Mouse (Mus musculus) liver, embryonic 12.5 days (tissue): Measurements from ENCODE around the gene Adra1d. TPM values are rescaled to one million over a fixed set of nuclear protein-coding genes. Genes with fewer than 3 reads are reported as not detected.

Experiments
- ATAC-seq: fragments of 200-750 bp; cut with Nextera tagmentation; 2 replicates; pipeline ENCODE4 v1.8.0; 2017; ENCODE audit warnings: moderate number of reproducible peaks, mild to moderate bottlenecking, moderate library complexity
- H3K27ac ChIP-seq: fragments of 300-500 bp; sonication (generic); 2 replicates; pipeline ENCODE4 v1.5.1; 2016; ENCODE audit warnings: mild to moderate bottlenecking
- H3K27me3 ChIP-seq: fragments of 300-500 bp; sonication (generic); replicated peaks from 2 replicates; pipeline ENCODE4 v1.6.1; 2016; ENCODE audit warnings: mild to moderate bottlenecking, moderate library complexity
- H3K36me3 ChIP-seq: fragments of 300-500 bp; sonication (generic); 2 replicates; pipeline ENCODE4 v1.6.1; 2016; ENCODE audit warnings: mild to moderate bottlenecking, moderate library complexity
- H3K4me1 ChIP-seq: fragments of 300-500 bp; sonication (generic); 2 replicates; pipeline ENCODE4 v1.6.1; 2016
- H3K4me2 ChIP-seq: fragments of 300-500 bp; sonication (generic); 2 replicates; pipeline ENCODE4 v1.6.1; 2016; ENCODE audit warnings: mild to moderate bottlenecking, moderate library complexity
- H3K4me3 ChIP-seq: fragments of 300-500 bp; sonication (generic); 2 replicates; pipeline ENCODE4 v1.5.1; 2016; ENCODE audit warnings: mild to moderate bottlenecking, moderate library complexity
- H3K9ac ChIP-seq: fragments of 300-500 bp; sonication (generic); 2 replicates; pipeline ENCODE4 v1.6.1; 2016; ENCODE audit warnings: mild to moderate bottlenecking, moderate library complexity
- H3K9me3 ChIP-seq: fragments of 300-500 bp; sonication (generic); replicated peaks from 2 replicates; pipeline ENCODE4 v1.6.1; 2016; ENCODE audit warnings: mild to moderate bottlenecking, moderate library complexity
- WGBS: fragments of 180-500 bp; shearing (Covaris S2); methylation state at CpG from one replicate; pipeline ENCODE4 v1.1.7; 2016; ENCODE audit not compliant: insufficient replicate concordance; 5-methylcytosine and 5-hydroxymethylcytosine counted together
- polyA plus RNA-seq: library from polyadenylated mRNA; unstranded; fragments of >200 nt; fragmentation: Nextera tagmentation; extraction: Ambion mirVana; gene quantifications from 2 replicates; pipeline ENCODE4 v1.2.1, GENCODE M21; 2016

Gene Adra1d
- polyA plus RNA-seq, 1 experiment from 2014 or later: 1.3 TPM

- H3K4me2 ChIP-seq: no peak overlapping the region
- no peak overlapping the region for H3K9ac ChIP-seq
- H3K36me3 ChIP-seq: peaks cover 5% of the 10 kb centered on the region; the same call in 1 of the 2 replicates
- no peaks in the 10 kb centered on the region for H3K9me3 ChIP-seq
- no peak overlapping the region for H3K4me3 ChIP-seq
- peaks cover 7% of the 10 kb centered on the region for H3K4me1 ChIP-seq
- 76% methylated on average over 7 of the region's 7 CpGs for WGBS
- H3K27ac ChIP-seq: no peak overlapping the region
- no peak for ATAC-seq
- H3K27me3 ChIP-seq: peaks cover 18% of the 10 kb centered on the region; the same call in 1 of the 2 replicates
These were observed 30.8 kb downstream of the Adra1d start for GRCm38 (mm10) chr2:131531271-131531670.

- 17% methylated on average over 9 of the region's 9 CpGs for WGBS
- H3K4me1 ChIP-seq: peaks cover 7% of the 10 kb centered on the region
- no peak overlapping the region for H3K4me2 ChIP-seq
- H3K27ac ChIP-seq: no peak overlapping the region
- H3K36me3 ChIP-seq: peaks cover 8% of the 10 kb centered on the region; the same call in 1 of the 2 replicates
- 0 out of 2 replicates have a peak, but pooled peaks have one; percentile 42 for ATAC-seq
- H3K4me3 ChIP-seq: no peak overlapping the region
- peaks cover 18% of the 10 kb centered on the region; the same call in 1 of the 2 replicates for H3K27me3 ChIP-seq
- no peak overlapping the region for H3K9ac ChIP-seq
- no peaks in the 10 kb centered on the region for H3K9me3 ChIP-seq
These were observed 31.5 kb downstream of the Adra1d start for GRCm38 (mm10) chr2:131530623-131531008.

- Histone ChIP-seq H3K27ac (no peak overlapping the region), H3K36me3 (peaks cover 14% of the 10 kb centered on the region), H3K27me3 (peaks cover 18% of the 10 kb centered on the region; the same call in 1 of the 2 replicates), H3K9me3 (no peaks in the 10 kb centered on the region), H3K4me3 (no peak overlapping the region), H3K9ac (no peak overlapping the region), H3K4me1 (peaks cover 7% of the 10 kb centered on the region), H3K4me2 (no peak overlapping the region)
- peak; percentile 35; the same call in 1 of the 2 replicates for ATAC-seq
- WGBS: 30% methylated on average over 11 of the region's 11 CpGs
These were observed 32.0 kb downstream of the Adra1d start for GRCm38 (mm10) chr2:131529898-131530622.

GRCm38 (mm10) chr2:131527061-131527460 lies 35.0 kb downstream of the Adra1d start:
- peaks cover 7% of the 10 kb centered on the region for H3K4me1 ChIP-seq

GRCm38 (mm10) chr2:131520743-131521142 lies 41.3 kb downstream of the Adra1d start:
- Histone ChIP-seq H3K9me3 (no peaks in the 10 kb centered on the region), H3K4me1 (peaks cover 32% of the 10 kb centered on the region), H3K9ac (no peak overlapping the region), H3K36me3 (peaks cover 91% of the 10 kb centered on the region), H3K27ac (no peak overlapping the region), H3K4me3 (no peak overlapping the region), H3K27me3 (no peaks in the 10 kb centered on the region), H3K4me2 (no peak overlapping the region)
- WGBS: 93% methylated on average over 19 of the region's 19 CpGs
- ATAC-seq: no peak

More at GRCm38 (mm10) chr2:131527061-131527460, 35.0 kb downstream of the Adra1d start:
- 32% methylated on average over 3 of the region's 3 CpGs for WGBS
- Histone ChIP-seq H3K36me3 (peaks cover 44% of the 10 kb centered on the region), H3K4me3 (no peak overlapping the region), H3K27me3 (peaks cover 11% of the 10 kb centered on the region; the same call in 1 of the 2 replicates), H3K9me3 (no peaks in the 10 kb centered on the region), H3K9ac (no peak overlapping the region), H3K27ac (no peak overlapping the region), H3K4me2 (no peak overlapping the region)
- ATAC-seq: no peak

GRCm38 (mm10) chr2:131518790-131519189 lies 43.3 kb downstream of the Adra1d start:
- Histone ChIP-seq H3K4me3 (no peak overlapping the region), H3K9ac (peak overlapping the region; percentile 42), H3K9me3 (no peaks in the 10 kb centered on the region), H3K4me2 (peak overlapping the region; percentile 47), H3K27ac (peak overlapping the region; percentile 80), H3K36me3 (peaks cover 89% of the 10 kb centered on the region), H3K27me3 (no peaks in the 10 kb centered on the region), H3K4me1 (peaks cover 47% of the 10 kb centered on the region)
- 0% methylated on average over 3 of the region's 3 CpGs for WGBS
- peak; percentile 94 for ATAC-seq

- no peaks in the 10 kb centered on the region for H3K27me3 ChIP-seq
- ATAC-seq: no peak
- H3K36me3 ChIP-seq: peaks cover 84% of the 10 kb centered on the region
- H3K4me1 ChIP-seq: peaks cover 60% of the 10 kb centered on the region
- H3K27ac ChIP-seq: peak overlapping the region; percentile 80
- no peaks in the 10 kb centered on the region for H3K9me3 ChIP-seq
- H3K4me2 ChIP-seq: peak overlapping the region; percentile 47
- no peak overlapping the region for H3K9ac ChIP-seq
- 84% methylated on average over 4 of the region's 4 CpGs for WGBS
- no peak overlapping the region for H3K4me3 ChIP-seq
These were observed 44.5 kb downstream of the Adra1d start for GRCm38 (mm10) chr2:131517550-131517949.

GRCm38 (mm10) chr2:131514055-131514621 lies 47.9 kb downstream of the Adra1d start:
- H3K27ac ChIP-seq: peak overlapping the region; percentile 45; the same call in 1 of the 2 replicates
- ATAC-seq: 0 out of 2 replicates have a peak, but pooled peaks have one; percentile 3
- H3K9ac ChIP-seq: peak overlapping the region; percentile 1; the same call in 1 of the 2 replicates
- no peak overlapping the region for H3K4me3 ChIP-seq
- H3K27me3 ChIP-seq: 0 out of 2 replicates have a peak, but pooled peaks cover 5% of the 10 kb centered on the region
- H3K4me2 ChIP-seq: peak overlapping the region; percentile 15; the same call in 1 of the 2 replicates
- H3K9me3 ChIP-seq: no peaks in the 10 kb centered on the region
- peaks cover 62% of the 10 kb centered on the region for H3K36me3 ChIP-seq
- 54% methylated on average over 4 of the region's 4 CpGs for WGBS
- H3K4me1 ChIP-seq: peaks cover 70% of the 10 kb centered on the region

GRCm38 (mm10) chr2:131513477-131513876 lies 48.6 kb downstream of the Adra1d start:
- H3K4me1 ChIP-seq: peaks cover 70% of the 10 kb centered on the region
- 37% methylated on average over 2 of the region's 2 CpGs for WGBS
- 0 out of 2 replicates have a peak overlapping the region, but pooled peaks have one; percentile 45 for H3K27ac ChIP-seq
- H3K36me3 ChIP-seq: peaks cover 59% of the 10 kb centered on the region
- H3K4me3 ChIP-seq: no peak overlapping the region
- H3K4me2 ChIP-seq: peak overlapping the region; percentile 15; the same call in 1 of the 2 replicates
- 0 out of 2 replicates have a peak, but pooled peaks cover 5% of the 10 kb centered on the region for H3K27me3 ChIP-seq
- H3K9me3 ChIP-seq: no peaks in the 10 kb centered on the region
- no peak for ATAC-seq
- peak overlapping the region; percentile 1; the same call in 1 of the 2 replicates for H3K9ac ChIP-seq

- Histone ChIP-seq H3K36me3 (peaks cover 34% of the 10 kb centered on the region), H3K4me3 (no peak overlapping the region), H3K27me3 (0 out of 2 replicates have a peak, but pooled peaks cover 5% of the 10 kb centered on the region), H3K9ac (no peak overlapping the region), H3K4me2 (no peak overlapping the region), H3K4me1 (peaks cover 80% of the 10 kb centered on the region), H3K9me3 (no peaks in the 10 kb centered on the region), H3K27ac (no peak overlapping the region)
- 65% methylated on average over 5 of the region's 5 CpGs for WGBS
- no peak for ATAC-seq
These were observed 51.6 kb downstream of the Adra1d start for GRCm38 (mm10) chr2:131510531-131510930.

GRCm38 (mm10) chr2:131509671-131510313 lies 52.3 kb downstream of the Adra1d start:
- Histone ChIP-seq H3K9me3 (no peaks in the 10 kb centered on the region), H3K4me1 (peaks cover 80% of the 10 kb centered on the region), H3K9ac (peak overlapping the region; percentile 20; the same call in 1 of the 2 replicates), H3K36me3 (peaks cover 30% of the 10 kb centered on the region), H3K4me3 (0 out of 2 replicates have a peak overlapping the region, but pooled peaks have one; percentile 14), H3K27ac (no peak overlapping the region), H3K4me2 (peak overlapping the region; percentile 56), H3K27me3 (0 out of 2 replicates have a peak, but pooled peaks cover 5% of the 10 kb centered on the region)
- peak; percentile 60 for ATAC-seq
- WGBS: 20% methylated on average over 17 of the region's 17 CpGs
